Mouse (Mus musculus) liver, embryonic 14.5 days (tissue): ENCODE measurements around the gene Rfx7.

Experiments used
- CTCF ChIP-seq: IDR thresholded peaks from 2 replicates; pipeline ENCODE4 v1.5.1; 2016; ENCODE audit warnings: antibody characterized with exemption, low read depth, control low read depth
- EP300 ChIP-seq: IDR thresholded peaks from 2 replicates; pipeline ENCODE4 v1.6.1; 2016; ENCODE audit warnings: antibody characterized with exemption, low read depth

DNA sequence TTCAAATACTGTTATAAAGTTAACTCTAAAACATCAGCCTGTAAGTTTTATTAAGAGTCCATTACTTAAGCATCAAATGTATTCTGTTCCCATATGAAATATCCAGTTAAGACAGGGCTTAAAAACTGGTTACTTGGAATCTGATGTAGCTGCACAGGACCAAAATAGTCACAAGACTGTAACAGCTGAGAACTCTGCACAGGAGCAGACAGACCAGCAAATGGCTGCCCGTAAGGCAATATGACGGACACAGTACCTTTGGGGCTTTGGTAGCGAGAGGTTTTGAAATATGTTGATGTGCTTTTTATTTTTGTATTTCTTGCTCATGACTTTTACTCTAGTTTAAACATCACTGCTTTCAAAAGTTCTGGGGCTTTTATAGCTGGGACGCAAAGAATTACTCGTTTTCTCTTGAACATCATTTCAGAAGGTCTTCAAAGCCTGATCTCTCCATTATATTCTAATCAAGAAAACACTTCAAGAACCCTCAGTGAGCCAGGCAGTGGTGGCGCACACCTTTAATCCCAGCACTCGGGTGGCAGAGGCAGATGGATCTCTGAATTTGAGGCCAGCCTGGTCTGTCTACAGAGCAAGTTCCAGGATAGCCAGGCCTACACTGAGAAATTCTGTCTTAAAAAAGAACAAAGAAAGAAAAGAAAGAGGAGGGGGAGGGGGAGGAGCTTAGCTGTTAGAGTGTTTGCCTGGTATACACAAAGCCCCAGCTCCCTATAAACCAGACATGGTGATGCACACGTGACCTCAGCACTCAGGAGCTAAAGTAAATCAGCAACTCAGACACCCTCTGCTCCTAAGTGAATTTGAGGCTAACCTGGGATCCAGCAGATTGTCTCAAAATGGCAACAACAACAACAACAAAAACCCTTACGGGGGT is 107.2 kb downstream of the Rfx7 start:
- TF ChIP-seq CTCF: no peak
- TF ChIP-seq EP300: no peak
